Mouse (Mus musculus) G1E (cell line): Measurements from ENCODE around the gene Plxna2. TPM values are rescaled to one million over a fixed set of nuclear protein-coding genes. Genes with fewer than 3 reads are reported as not detected.

Experiments used
- ATAC-seq: 2 replicates; pipeline ENCODE4 v1.8.0; 2016; ENCODE audit warnings: mild to moderate bottlenecking; ENCODE audit not compliant: insufficient number of reproducible peaks, poor library complexity, low FRiP score, severe bottlenecking; ENCODE audit errors: extremely low read depth
- DNase-seq: peaks from one replicate; pipeline ENCODE4 v3.0.0; 2012; ENCODE audit warnings: low spot score
- H3K27me3 ChIP-seq: 2 replicates; pipeline ENCODE4 v1.6.1; 2012; ENCODE audit warnings: mild to moderate bottlenecking, low read length, inconsistent platforms; ENCODE audit not compliant: insufficient read depth
- H3K36me3 ChIP-seq: replicated peaks from 2 replicates; pipeline ENCODE3; 2012; ENCODE audit warnings: mild to moderate bottlenecking, inconsistent platforms
- H3K4me1 ChIP-seq: 2 replicates; pipeline ENCODE4 v1.6.1; 2012; ENCODE audit warnings: low read depth, low read length, inconsistent platforms, mixed read lengths; ENCODE audit not compliant: insufficient read depth
- H3K4me3 ChIP-seq: 2 replicates; pipeline ENCODE4 v1.5.1; 2012; ENCODE audit warnings: low read depth, mild to moderate bottlenecking, inconsistent platforms, low read length, moderate library complexity, mixed read lengths
- H3K9me3 ChIP-seq: replicated peaks from 2 replicates; pipeline ENCODE4 v1.6.1; 2012; ENCODE audit warnings: inconsistent platforms
- CTCF ChIP-seq: IDR thresholded peaks from 2 replicates; pipeline ENCODE4 v1.5.1; 2012; ENCODE audit warnings: low read depth, low read length, inconsistent platforms, mixed read lengths
- GATA1 ChIP-seq: IDR thresholded peaks from 2 replicates; pipeline ENCODE4 v1.6.1; 2012; ENCODE audit warnings: borderline replicate concordance, low read length, inconsistent platforms, mixed read lengths
- GATA2 ChIP-seq: IDR thresholded peaks from 2 replicates; pipeline ENCODE4 v1.6.1; 2012; ENCODE audit warnings: low read depth, low read length, inconsistent platforms, borderline replicate concordance
- POLR2AphosphoS5 ChIP-seq: IDR thresholded peaks from 2 replicates; pipeline ENCODE4 v1.6.1; 2012; ENCODE audit warnings: low read depth, low read length, inconsistent platforms; ENCODE audit not compliant: insufficient replicate concordance
- TAL1 ChIP-seq: conservative IDR thresholded peaks from 2 replicates; pipeline ENCODE4 v1.6.1; 2012; ENCODE audit warnings: low read depth, low read length, inconsistent platforms, mixed read lengths
- polyA plus RNA-seq: library from polyadenylated mRNA; stranded (reverse); fragments of >175 nt; gene quantifications from 2 replicates; pipeline ENCODE4 v1.2.3, GENCODE M21; 2012
- total RNA-seq, 2 experiments: library from RNA; stranded (forward) in 1 of 2; stranded (reverse) in 1 of 2; fragments of 200-1000 nt in 1 of 2; fragments of >200 nt in 1 of 2; fragmentation: Nextera tagmentation in 1 of 2; gene quantifications; 2 replicates each; pipeline ENCODE4 v1.2.3; 2014 to 2017

Plxna2 gene
- total and polyA plus RNA-seq, 3 experiments: 0.08 to 0.38 TPM; not detected in 1

DNA sequence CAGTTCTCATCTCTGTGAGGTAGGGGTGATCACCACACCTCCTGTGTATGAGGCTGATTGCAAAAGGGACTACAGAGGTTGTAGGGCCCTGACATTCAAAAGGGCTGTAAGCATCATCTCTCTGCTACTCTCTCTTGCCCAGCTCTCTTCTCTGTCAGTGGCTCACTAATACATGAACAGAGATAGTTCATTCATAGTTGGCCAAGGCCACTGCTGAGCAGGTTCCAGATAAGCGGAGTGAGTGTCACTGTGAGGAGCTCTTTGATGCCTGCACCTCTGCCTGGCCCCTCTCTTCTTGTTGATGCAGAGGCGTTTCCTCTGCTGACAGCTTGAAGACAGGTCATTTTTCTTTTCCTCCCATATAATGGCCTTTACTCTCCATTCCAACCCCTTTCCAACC is 62.1 kb downstream of the Plxna2 start:
- no peaks in the 10 kb centered on the region for H3K27me3 ChIP-seq
- no peaks in the 10 kb centered on the region for H3K36me3 ChIP-seq
- DNase-seq: no peak
- no peak for TF ChIP-seq TAL1
- TF ChIP-seq GATA1: no peak
- no peak for TF ChIP-seq GATA2
- no peak for TF ChIP-seq POLR2AphosphoS5
- no peak for TF ChIP-seq CTCF
- no peaks in the 10 kb centered on the region for H3K4me1 ChIP-seq
- H3K9me3 ChIP-seq: no peaks in the 10 kb centered on the region
- no peak for ATAC-seq
- no peak overlapping the region for H3K4me3 ChIP-seq

DNA sequence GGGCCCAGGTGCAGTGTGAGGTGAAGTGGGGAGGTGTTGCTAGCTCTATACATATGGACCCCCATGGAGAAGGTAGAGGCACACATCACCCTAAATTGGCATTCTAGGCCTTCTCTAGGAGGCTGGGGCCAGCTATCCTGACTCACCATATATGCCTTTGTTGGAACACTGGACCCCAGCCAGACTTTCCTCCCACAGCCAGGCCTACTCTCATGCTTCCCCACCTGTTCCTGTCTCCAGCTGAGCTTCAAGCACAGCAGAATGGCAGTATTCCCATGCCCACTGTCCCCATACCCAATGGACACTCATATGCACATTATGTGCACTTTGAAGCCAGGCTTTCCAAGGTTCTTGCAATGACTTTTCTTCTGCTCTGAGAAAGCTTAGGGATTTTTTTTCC is 64.0 kb downstream of the Plxna2 start:
- TF ChIP-seq GATA2: no peak
- no peak for TF ChIP-seq GATA1
- no peak for TF ChIP-seq POLR2AphosphoS5
- no peak for TF ChIP-seq CTCF
- no peak for TF ChIP-seq TAL1
- Histone ChIP-seq H3K9me3 (no peaks in the 10 kb centered on the region), H3K27me3 (no peaks in the 10 kb centered on the region), H3K4me3 (no peak overlapping the region), H3K36me3 (no peaks in the 10 kb centered on the region), H3K4me1 (no peaks in the 10 kb centered on the region)
- no peak for DNase-seq
- ATAC-seq: no peak

GRCm38 (mm10) chr1:194683132-194683531 is 65.1 kb downstream of the Plxna2 start:
- no peaks in the 10 kb centered on the region for H3K36me3 ChIP-seq
- TF ChIP-seq POLR2AphosphoS5: no peak
- TF ChIP-seq CTCF: no peak
- no peak for TF ChIP-seq GATA2
- no peak for TF ChIP-seq TAL1
- TF ChIP-seq GATA1: no peak
- H3K4me3 ChIP-seq: no peak overlapping the region
- H3K9me3 ChIP-seq: no peaks in the 10 kb centered on the region
- H3K4me1 ChIP-seq: no peaks in the 10 kb centered on the region
- ATAC-seq: no peak
- DNase-seq: no peak
- H3K27me3 ChIP-seq: no peaks in the 10 kb centered on the region

- no peaks in the 10 kb centered on the region for H3K4me1 ChIP-seq
- H3K9me3 ChIP-seq: no peaks in the 10 kb centered on the region
- ATAC-seq (no peak), DNase-seq (no peak)
- no peak overlapping the region for H3K4me3 ChIP-seq
- no peaks in the 10 kb centered on the region for H3K36me3 ChIP-seq
- TF ChIP-seq CTCF (no peak), GATA2 (no peak)
- no peaks in the 10 kb centered on the region for H3K27me3 ChIP-seq
These were observed 67.9 kb downstream of the Plxna2 start for GRCm38 (mm10) chr1:194685896-194686295.

DNA sequence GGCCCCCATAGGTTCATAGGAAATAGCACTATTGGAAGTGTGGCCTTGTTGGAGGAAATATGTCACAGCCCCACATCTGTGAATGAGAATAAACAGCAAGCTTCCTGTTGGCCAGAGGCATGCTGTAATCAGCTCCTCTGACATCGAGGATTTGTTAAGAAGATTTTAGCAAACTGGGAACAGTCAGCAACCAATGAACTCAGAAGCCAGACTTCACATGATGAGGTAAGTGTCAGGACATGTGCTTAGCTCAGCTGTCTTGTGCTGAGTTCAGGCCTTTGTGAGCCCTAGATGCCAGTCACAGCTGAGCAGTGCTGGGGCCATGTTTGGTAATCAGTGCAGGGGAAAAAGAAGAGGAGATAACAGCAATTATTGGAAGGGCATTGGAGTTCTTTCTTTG is 69.7 kb downstream of the Plxna2 start:
- no peak for DNase-seq
- Histone ChIP-seq H3K4me1 (no peaks in the 10 kb centered on the region), H3K4me3 (no peak overlapping the region), H3K9me3 (no peaks in the 10 kb centered on the region), H3K36me3 (no peaks in the 10 kb centered on the region), H3K27me3 (no peaks in the 10 kb centered on the region)
- TF ChIP-seq CTCF: no peak
- no peak for ATAC-seq

DNA sequence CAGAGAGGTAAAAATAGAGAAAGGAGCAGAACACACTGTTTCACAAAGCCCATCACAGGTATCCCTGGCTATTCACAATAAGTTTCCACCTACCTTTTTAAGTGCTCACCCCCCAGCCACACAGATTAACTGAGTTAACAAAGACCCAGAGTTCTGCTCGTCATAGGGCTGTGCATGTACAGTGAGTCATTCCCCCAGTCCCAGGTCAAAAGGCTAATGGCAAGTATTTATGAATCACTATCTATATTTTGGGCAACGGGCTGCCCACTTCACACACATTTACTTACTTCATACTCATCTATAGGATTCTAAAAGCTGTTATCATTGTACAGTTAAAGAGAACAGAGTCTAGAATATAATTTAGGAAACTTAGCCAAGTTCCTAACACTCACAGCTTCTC is 70.1 kb downstream of the Plxna2 start:
- Histone ChIP-seq H3K27me3 (no peaks in the 10 kb centered on the region), H3K4me1 (no peaks in the 10 kb centered on the region), H3K36me3 (no peaks in the 10 kb centered on the region), H3K4me3 (no peak overlapping the region), H3K9me3 (no peaks in the 10 kb centered on the region)
- no peak for TF ChIP-seq GATA1
- no peak for TF ChIP-seq CTCF
- TF ChIP-seq POLR2AphosphoS5: no peak
- TF ChIP-seq TAL1: no peak
- TF ChIP-seq GATA2: no peak
- no peak for DNase-seq
- ATAC-seq: no peak

DNA sequence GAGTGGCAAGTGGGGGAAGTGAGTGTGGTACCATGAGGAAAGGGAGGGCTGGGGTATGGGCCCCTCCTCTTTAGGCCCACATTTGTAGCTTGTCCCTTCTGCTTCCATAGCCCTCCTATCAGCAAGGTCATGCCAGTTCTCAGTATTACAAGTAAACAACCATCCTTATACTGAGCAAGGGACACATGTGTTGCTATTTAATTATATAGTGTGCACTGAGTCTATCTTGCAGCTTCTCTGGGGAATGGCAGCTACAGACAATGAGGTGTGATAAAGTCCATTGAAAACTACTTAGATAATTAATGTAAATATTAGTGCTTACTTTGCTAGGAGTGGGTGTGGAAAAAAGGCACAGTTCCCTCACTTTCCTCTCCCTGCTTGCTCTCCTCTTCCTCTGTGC is 75.0 kb downstream of the Plxna2 start:
- H3K9me3 ChIP-seq: no peaks in the 10 kb centered on the region
- DNase-seq: no peak
- no peaks in the 10 kb centered on the region for H3K36me3 ChIP-seq
- no peak for ATAC-seq
- no peaks in the 10 kb centered on the region for H3K4me1 ChIP-seq
- H3K27me3 ChIP-seq: no peaks in the 10 kb centered on the region
- no peak overlapping the region for H3K4me3 ChIP-seq
- TF ChIP-seq CTCF: no peak
- no peak for TF ChIP-seq TAL1
- TF ChIP-seq POLR2AphosphoS5: no peak
- TF ChIP-seq GATA2: no peak
